Mouse (Mus musculus): ENCODE results near the gene Ccdc40.

- TF ChIP-seq CTCF (IDR thresholded peaks at IDR 0.05; ENCODE audit: extremely low read depth, insufficient read depth, insufficient read length, insufficient replicate concordance) (no peak), POLR2A (IDR thresholded peaks at IDR 0.05; ENCODE audit: low read depth, low read length) (no peak)
These were observed 40.3 kb downstream of the Ccdc40 start for GRCm38 (mm10) chr11:119268557-119269195.
